Mouse (Mus musculus): ENCODE results near the gene Aqp3.

The Aqp3 gene

DNA sequence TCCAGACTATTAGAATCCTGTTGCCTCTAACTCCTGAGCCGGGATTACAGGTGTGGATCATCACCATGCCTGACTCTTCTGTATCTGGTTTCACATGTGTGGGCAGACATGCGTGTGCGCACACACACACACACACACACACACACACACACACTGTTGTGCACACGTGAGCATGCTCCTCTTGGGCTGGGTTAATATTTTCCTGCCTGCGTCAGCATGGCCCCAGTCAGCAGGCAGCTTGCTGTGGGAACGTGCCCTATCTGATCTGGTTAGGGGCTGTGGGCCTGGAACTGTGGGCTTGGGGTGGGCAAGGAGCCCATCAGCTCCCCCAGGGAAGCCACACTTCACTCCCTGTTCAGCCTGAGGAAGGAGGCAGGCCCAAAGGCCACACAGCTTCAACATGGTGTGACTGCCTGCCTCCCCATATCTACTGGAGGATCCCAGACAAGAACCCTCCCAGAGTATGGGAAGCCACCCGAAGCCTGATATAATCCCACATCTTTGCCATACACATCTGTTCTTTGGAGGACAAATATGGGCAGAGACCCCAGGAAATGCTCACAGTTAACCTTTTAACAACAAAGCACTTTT lies 41.1 kb downstream of the Aqp3 start:
- DNase-seq = no peak

DNA sequence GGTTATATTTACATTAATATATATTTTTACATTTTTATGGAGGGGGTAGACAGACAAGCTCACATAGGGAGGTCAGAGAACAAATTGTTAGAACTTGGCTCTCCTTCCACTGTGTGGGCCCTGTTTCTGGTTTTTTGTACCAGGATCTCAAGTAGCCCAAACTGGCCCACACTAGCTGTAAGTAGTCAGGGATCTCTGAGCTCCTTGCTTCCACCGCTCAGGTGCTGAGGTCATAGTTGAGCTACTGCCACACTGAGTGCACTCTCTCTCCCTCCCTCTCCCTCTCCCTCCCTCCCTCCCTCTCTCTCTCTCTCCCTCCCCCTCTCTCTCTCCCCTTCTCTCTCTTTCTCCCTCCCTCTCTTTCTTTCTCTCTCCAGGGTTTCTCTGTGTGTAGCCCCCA lies 41.7 kb downstream of the Aqp3 start:
- DNase-seq = no peak

DNA sequence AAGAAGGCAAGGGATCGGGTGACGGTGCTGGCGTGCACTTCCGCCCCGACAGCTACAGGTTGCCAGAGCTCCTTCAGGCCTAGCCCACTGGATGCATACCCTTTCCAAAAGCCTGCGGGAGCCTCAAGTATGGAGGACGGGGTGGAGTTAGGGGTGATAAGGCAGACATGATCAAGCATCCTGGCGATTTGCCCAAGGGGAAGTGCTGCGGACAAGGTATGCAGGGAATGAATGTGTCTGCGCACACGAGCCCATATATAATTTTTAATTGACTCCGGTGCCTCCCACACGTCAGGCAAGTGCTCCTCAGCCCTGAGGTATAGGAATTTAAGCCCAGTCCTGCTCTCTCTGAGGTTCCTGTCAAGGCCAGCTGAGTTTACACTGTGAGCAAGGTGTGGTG lies 42.9 kb downstream of the Aqp3 start:
- DNase-seq = no peak

DNA sequence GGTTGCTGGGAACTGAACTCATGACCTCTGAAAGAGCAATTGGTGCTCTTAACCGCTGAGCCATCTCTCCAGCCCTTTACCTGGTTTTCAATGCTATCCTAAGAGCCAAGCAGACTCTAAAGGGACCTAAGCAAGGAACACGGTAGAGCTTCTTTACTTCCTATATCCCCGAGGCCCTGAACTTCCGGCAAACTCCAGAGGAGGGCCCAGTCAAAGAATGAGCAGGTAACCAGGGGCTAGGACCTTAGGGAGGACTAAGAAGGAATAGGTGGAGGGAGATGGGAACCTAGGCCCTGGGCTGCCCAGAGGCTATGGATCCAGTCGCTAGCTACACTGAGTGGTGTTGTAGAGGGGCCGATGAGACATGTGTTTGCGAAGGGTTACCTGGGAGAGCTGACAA lies 46.2 kb downstream of the Aqp3 start:
- DNase-seq = no peak

DNA sequence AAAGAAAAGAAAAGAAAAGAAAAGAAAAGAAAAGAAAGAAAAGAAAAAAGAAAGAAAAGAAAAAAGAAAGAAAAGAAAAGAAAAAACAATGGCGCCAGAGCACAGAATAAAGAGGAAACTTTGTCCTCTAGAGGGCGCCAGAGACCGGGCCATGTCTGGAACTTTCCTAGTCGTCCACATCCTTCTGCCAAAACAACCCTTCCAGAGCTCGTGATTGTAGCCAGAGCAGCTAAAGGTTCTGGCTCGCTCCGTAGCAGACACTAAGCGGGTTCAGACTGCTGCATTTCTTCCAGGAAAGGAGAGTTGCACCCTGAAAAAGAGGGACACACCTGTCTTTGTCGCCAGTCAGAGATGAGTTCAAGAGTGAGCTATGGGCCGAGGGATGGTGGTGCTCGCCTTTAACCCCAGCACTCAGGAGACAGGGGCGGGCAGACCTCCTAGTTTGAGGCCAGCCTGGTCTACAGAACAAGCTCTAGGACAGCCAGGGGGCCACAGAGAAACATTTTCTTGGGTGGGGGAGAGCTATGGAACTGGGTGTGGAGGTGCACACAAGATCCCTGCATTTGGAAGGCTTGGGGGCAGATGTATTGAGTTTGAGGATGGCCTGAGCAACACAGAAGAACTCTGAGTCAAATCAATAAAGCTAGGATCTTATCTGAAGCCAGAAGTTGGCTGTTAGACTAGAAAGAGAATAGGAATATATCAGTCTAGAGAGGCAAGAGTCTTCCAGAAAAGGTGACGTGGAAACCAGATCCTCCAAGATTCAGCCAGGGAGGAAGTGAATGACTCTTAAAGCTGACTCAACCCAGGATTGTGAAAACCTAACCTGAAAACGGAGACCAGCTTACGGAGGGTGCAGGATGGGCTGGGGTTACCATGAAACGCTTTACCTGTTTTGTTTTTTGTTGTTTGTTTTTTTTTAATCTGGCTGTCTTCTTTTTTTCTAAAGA lies 47.0 kb downstream of the Aqp3 start:
- DNase-seq = peak; percentile 76

DNA sequence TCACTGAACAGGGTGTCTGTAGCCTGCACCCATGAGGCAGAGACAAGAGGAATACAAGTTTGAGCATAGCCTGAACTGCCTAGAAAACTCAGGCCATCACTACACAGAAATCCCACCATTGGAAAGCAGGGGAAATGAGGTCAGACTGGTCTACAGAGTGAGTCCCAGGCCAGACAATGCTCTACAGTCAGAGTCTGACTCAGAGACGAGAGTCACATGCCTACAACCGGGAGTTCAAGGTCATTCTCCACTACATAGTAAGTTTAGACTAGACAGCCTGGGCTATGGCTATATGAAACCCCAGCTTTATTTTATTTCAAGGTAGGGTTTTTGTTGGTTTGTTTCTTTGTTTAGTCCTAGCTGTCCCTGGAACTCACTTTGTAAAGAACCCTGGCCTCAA lies 49.1 kb downstream of the Aqp3 start:
- DNase-seq = no peak

DNA sequence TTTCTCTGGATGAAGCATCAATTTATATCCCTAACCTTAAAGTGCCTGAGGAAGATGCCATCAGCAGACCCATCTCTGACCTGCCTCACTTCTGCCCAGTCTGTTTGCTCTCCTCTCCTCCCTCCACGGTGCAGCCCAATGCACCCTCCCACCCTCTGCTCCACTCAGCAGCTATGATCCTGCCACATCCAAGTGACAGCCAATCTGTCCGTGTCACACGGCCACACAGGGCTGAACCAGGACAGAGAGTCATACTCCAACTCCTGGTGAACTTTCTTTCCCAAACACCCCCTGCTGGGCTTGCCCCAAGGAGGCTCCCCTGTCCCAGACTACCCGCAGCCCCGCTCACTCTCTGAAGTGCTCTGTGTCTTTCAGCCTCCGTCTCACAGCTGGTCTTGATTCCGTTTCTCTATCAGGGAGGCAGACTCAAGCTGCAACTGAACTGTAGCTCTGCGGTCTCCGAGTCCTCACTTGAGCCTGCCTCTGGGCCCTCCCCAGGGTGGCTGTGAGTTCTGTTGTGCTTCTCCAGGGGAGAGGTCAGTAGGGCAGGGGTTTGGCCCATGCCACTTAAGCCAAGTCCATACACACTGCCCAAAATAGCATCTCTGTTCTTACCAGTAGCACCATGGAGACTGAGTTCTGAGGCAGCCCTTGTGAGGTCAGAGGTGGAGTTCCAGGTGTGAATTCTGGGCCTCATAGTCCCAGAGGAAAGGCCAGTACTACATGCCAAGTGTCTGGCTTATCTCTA lies 50.3 kb downstream of the Aqp3 start, which contains the start of gene Aqp7:
TSS of gene Aqp7 (minus strand) at position 616 of the 748 bp plus-strand sequence.
- DNase-seq = no peak

DNA sequence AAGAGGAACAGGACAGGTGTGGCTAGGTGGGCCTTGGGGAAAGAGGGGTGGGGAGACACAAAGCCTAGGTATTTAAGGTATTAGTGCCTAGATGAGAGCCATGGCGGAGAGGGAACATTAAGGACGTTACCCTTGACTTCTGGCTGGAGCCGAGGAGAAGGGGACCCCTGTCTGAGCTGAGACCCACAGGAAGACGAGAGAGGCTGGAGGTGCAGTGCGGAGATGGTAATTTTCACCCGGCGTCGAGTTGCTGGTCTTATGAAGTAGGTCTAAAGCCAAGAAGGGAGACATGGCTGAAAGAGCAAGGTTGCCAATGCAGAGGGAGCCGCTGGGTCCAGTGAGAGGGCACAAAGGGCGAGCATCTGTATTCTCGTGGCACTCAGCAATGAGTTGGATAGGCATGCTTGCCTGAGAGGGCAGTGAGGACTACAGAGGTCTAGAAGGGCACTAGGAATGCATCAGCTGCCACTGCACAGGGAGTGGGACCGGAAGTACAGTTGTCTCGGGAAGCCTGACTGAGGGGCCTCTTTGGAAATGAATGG lies 51.7 kb downstream of the Aqp3 start:
- DNase-seq = no peak

DNA sequence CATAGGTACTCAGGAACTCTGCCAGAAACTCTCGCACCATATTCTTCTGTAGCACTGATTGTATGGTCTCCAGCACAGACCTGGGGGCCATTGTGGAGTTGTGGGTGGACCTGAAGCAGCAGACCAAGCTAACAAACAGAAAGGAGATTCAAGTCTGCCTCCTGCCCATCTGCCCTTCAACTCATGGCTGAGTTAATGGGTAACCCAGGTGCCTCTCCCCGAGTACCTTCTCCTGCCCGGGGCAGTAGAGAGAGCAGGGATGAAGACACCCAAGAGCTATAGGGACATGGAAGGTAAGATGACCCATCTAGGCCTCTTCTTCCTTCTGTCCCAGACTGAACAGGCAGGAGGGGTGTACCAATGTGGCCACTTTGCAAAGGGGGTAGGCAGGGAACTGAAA lies 52.7 kb downstream of the Aqp3 start:
- DNase-seq = no peak

DNA sequence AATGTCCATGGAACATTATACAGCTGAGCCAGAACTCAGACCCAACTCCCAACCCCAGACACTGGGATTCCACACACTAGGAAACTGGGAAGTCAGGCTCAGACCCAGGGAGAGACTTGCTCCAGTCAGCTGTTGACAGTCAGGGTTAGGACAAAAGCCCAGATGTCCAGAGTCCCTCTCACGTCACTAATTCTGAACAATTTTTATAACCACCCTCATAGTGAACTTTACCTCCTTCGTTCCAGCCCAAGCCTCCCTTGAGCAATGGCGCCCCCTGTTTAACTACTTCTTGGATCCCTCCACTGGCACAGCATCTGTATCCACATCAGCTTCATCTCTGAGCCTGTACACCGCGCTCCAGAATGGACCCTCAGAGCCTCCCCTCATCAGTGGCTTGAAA lies 54.0 kb downstream of the Aqp3 start:
- DNase-seq = no peak

DNA sequence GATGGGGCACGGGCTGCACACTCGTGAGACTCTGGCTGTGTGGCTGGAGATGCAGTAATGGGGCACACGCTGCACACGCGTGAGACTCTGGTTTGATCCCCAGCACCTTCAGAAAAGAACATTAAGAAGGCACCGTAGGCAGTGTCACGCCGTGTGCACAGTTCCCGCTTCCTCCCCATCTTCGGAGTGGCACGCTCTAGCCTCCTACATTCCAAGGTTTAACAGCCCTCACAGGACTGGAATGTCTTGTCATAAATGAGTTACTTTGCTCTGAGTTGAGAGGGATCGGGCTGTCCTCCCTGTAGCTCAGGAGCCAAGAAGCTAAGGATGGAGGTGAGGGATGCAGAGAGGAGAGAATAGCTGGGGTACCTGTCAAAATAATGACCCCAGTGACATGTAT lies 55.1 kb downstream of the Aqp3 start:
- no peak for DNase-seq

Measured in cerebellum, adult 9-11 months (tissue).